Mouse (Mus musculus): ENCODE measurements around the gene Ralgapa1. TPM values are rescaled to one million over a fixed set of nuclear protein-coding genes. Genes with fewer than 3 reads are reported as not detected.

Gene Ralgapa1
- 11.9 and 14.7 TPM in 2 replicates for polyA plus RNA-seq (2012; rRNA removed)

GRCm38 (mm10) chr12:55820661-55821314, at the start of gene Ralgapa1:
Gene Ralgapa1 (minus strand): TSS chr12:55821167.
- H3K36me3 ChIP-seq (ENCODE audit: control insufficient read depth, insufficient read depth, low read length), result no peaks in the 10 kb centered on the region
- H3K27ac ChIP-seq (ENCODE audit: insufficient read depth, low read length), result peak within 1 kb of the TSS; percentile 75
- 1% methylated on average over 68 of the region's 78 CpGs for WGBS
- peak; percentile 14; the same call in 1 of the 2 replicates for TF ChIP-seq CTCF (IDR thresholded peaks at IDR 0.05; ENCODE audit: extremely low read depth, insufficient read depth, insufficient read length, insufficient replicate concordance)
- no peak; the same call in none of the 2 replicates for TF ChIP-seq POLR2A (IDR thresholded peaks at IDR 0.05; ENCODE audit: low read depth, low read length)
- peak; percentile 84 to 95 for DNase-seq (ENCODE audit: low read depth in 1 of 2, low spot score in 2 of 2)
- H3K27me3 ChIP-seq (ENCODE audit: control insufficient read depth, insufficient read depth, low read length), result no peaks in the 10 kb centered on the region
- H3K4me1 ChIP-seq (ENCODE audit: control insufficient read depth, insufficient read depth, insufficient read length), result no peaks in the 10 kb centered on the region
- H3K4me3 ChIP-seq (ENCODE audit: extremely low read depth, insufficient read depth, insufficient read length), result peak within 1 kb of the TSS; percentile 75

GRCm38 (mm10) chr12:55869622-55870322, 48.8 kb upstream of the Ralgapa1 start:
- TF ChIP-seq CTCF (IDR thresholded peaks at IDR 0.05; ENCODE audit: extremely low read depth, insufficient read depth, insufficient read length, insufficient replicate concordance), result no peak
- no peak for TF ChIP-seq POLR2A (IDR thresholded peaks at IDR 0.05; ENCODE audit: low read depth, low read length)

GRCm38 (mm10) chr12:55867738-55868137, 46.8 kb upstream of the Ralgapa1 start:
- Histone ChIP-seq H3K4me1 (ENCODE audit: control insufficient read depth, insufficient read depth, insufficient read length) (no peaks in the 10 kb centered on the region), H3K36me3 (ENCODE audit: control insufficient read depth, insufficient read depth, low read length) (peaks cover 11% of the 10 kb centered on the region), H3K27me3 (ENCODE audit: control insufficient read depth, insufficient read depth, low read length) (no peaks in the 10 kb centered on the region), H3K4me3 (ENCODE audit: extremely low read depth, insufficient read depth, insufficient read length) (no peak overlapping the region), H3K27ac (ENCODE audit: insufficient read depth, low read length) (no peak overlapping the region)
- no peak for DNase-seq (ENCODE audit: low read depth in 1 of 2, low spot score in 2 of 2)
- TF ChIP-seq POLR2A (IDR thresholded peaks at IDR 0.05; ENCODE audit: low read depth, low read length), result no peak
- 80% methylated on average over 4 of the region's 4 CpGs for WGBS

More at GRCm38 (mm10) chr12:55869622-55870322, 48.8 kb upstream of the Ralgapa1 start:
- no peak for DNase-seq (ENCODE audit: low read depth in 1 of 2, low spot score in 2 of 2)
- no peaks in the 10 kb centered on the region for H3K27me3 ChIP-seq (ENCODE audit: control insufficient read depth, insufficient read depth, low read length)
- no peak overlapping the region for H3K27ac ChIP-seq (ENCODE audit: insufficient read depth, low read length)
- H3K36me3 ChIP-seq (ENCODE audit: control insufficient read depth, insufficient read depth, low read length), result peaks cover 9% of the 10 kb centered on the region
- H3K4me1 ChIP-seq (ENCODE audit: control insufficient read depth, insufficient read depth, insufficient read length), result no peaks in the 10 kb centered on the region
- no peak overlapping the region for H3K4me3 ChIP-seq (ENCODE audit: extremely low read depth, insufficient read depth, insufficient read length)
- WGBS, result 55% methylated on average over 5 of the region's 5 CpGs

GRCm38 (mm10) chr12:55860631-55861030, 39.7 kb upstream of the Ralgapa1 start:
- H3K36me3 ChIP-seq (ENCODE audit: control insufficient read depth, insufficient read depth, low read length), result peaks cover 11% of the 10 kb centered on the region
- 97% methylated on average over 7 of the region's 7 CpGs for WGBS

GRCm38 (mm10) chr12:55859409-55860349, 38.7 kb upstream of the Ralgapa1 start:
- 94% methylated on average over 17 of the region's 17 CpGs for WGBS
- H3K36me3 ChIP-seq (ENCODE audit: control insufficient read depth, insufficient read depth, low read length), result peaks cover 10% of the 10 kb centered on the region
- H3K4me3 ChIP-seq (ENCODE audit: extremely low read depth, insufficient read depth, insufficient read length), result no peak overlapping the region
- no peak overlapping the region for H3K27ac ChIP-seq (ENCODE audit: insufficient read depth, low read length)
- DNase-seq (ENCODE audit: low read depth in 1 of 2, low spot score in 2 of 2), result no peak
- H3K27me3 ChIP-seq (ENCODE audit: control insufficient read depth, insufficient read depth, low read length), result no peaks in the 10 kb centered on the region
- no peaks in the 10 kb centered on the region for H3K4me1 ChIP-seq (ENCODE audit: control insufficient read depth, insufficient read depth, insufficient read length)
- TF ChIP-seq CTCF (IDR thresholded peaks at IDR 0.05; ENCODE audit: extremely low read depth, insufficient read depth, insufficient read length, insufficient replicate concordance) (no peak), POLR2A (IDR thresholded peaks at IDR 0.05; ENCODE audit: low read depth, low read length) (no peak)

More at GRCm38 (mm10) chr12:55860631-55861030, 39.7 kb upstream of the Ralgapa1 start:
- Histone ChIP-seq H3K4me3 (ENCODE audit: extremely low read depth, insufficient read depth, insufficient read length) (no peak overlapping the region), H3K4me1 (ENCODE audit: control insufficient read depth, insufficient read depth, insufficient read length) (no peaks in the 10 kb centered on the region), H3K27ac (ENCODE audit: insufficient read depth, low read length) (no peak overlapping the region), H3K27me3 (ENCODE audit: control insufficient read depth, insufficient read depth, low read length) (no peaks in the 10 kb centered on the region)
- TF ChIP-seq POLR2A (IDR thresholded peaks at IDR 0.05; ENCODE audit: low read depth, low read length), result no peak
- TF ChIP-seq CTCF (IDR thresholded peaks at IDR 0.05; ENCODE audit: extremely low read depth, insufficient read depth, insufficient read length, insufficient replicate concordance), result no peak
- no peak for DNase-seq (ENCODE audit: low read depth in 1 of 2, low spot score in 2 of 2)

GRCm38 (mm10) chr12:55850650-55851049, 29.7 kb upstream of the Ralgapa1 start:
- no peak for TF ChIP-seq CTCF (IDR thresholded peaks at IDR 0.05; ENCODE audit: extremely low read depth, insufficient read depth, insufficient read length, insufficient replicate concordance)
- no peak for TF ChIP-seq POLR2A (IDR thresholded peaks at IDR 0.05; ENCODE audit: low read depth, low read length)
- no peak for DNase-seq (ENCODE audit: low read depth in 1 of 2, low spot score in 2 of 2)
- Histone ChIP-seq H3K27ac (ENCODE audit: insufficient read depth, low read length) (no peak overlapping the region), H3K4me1 (ENCODE audit: control insufficient read depth, insufficient read depth, insufficient read length) (no peaks in the 10 kb centered on the region), H3K36me3 (ENCODE audit: control insufficient read depth, insufficient read depth, low read length) (peaks cover 3% of the 10 kb centered on the region; the same call in 1 of the 2 replicates), H3K4me3 (ENCODE audit: extremely low read depth, insufficient read depth, insufficient read length) (no peak overlapping the region), H3K27me3 (ENCODE audit: control insufficient read depth, insufficient read depth, low read length) (no peaks in the 10 kb centered on the region)

All from spleen, adult 2 months (tissue).